Mouse (Mus musculus) megakaryocyte, embryonic 14.5 days (primary cell): ENCODE results near the gene Gja5. TPM values are rescaled to one million over a fixed set of nuclear protein-coding genes. Genes with fewer than 3 reads are reported as not detected.
A peak's percentile ranks its signal among the peaks of the same experiment; 100 is the strongest.

Source experiments
- H3K27me3 ChIP-seq: replicated peaks from 2 replicates; pipeline ENCODE3; 2012; ENCODE audit warnings: inconsistent platforms
- H3K36me3 ChIP-seq: replicated peaks from 2 replicates; pipeline ENCODE3; 2012; ENCODE audit warnings: low read length, inconsistent platforms, mixed read lengths
- H3K4me1 ChIP-seq: 2 replicates; pipeline ENCODE4 v1.6.1; 2012; ENCODE audit warnings: inconsistent platforms
- H3K4me3 ChIP-seq: replicated peaks from 2 replicates; pipeline ENCODE3; 2012; ENCODE audit warnings: moderate library complexity, mild to moderate bottlenecking, inconsistent platforms
- H3K9me3 ChIP-seq: 2 replicates; pipeline ENCODE4 v1.6.1; 2012; ENCODE audit warnings: inconsistent platforms
- FLI1 ChIP-seq: IDR thresholded peaks from 2 replicates; pipeline ENCODE4 v1.6.1; 2012; ENCODE audit warnings: low read length, inconsistent platforms, mixed read lengths
- GATA1 ChIP-seq: IDR thresholded peaks from 3 replicates; pipeline ENCODE4 v1.6.1; 2012; ENCODE audit warnings: mixed read lengths, low read length, inconsistent platforms, borderline replicate concordance
- polyA plus RNA-seq: library from polyadenylated mRNA; stranded (reverse); fragments of >175 nt; gene quantifications from 2 replicates; pipeline ENCODE4 v1.2.3, GENCODE M21; 2012; ENCODE audit warnings: low replicate concordance; ENCODE audit not compliant: insufficient read depth

The Gja5 gene
- polyA plus RNA-seq, result not detected in 2 replicates

- Histone ChIP-seq H3K36me3 (peaks cover 6% of the 10 kb centered on the region), H3K9me3 (no peaks in the 10 kb centered on the region), H3K27me3 (peaks cover 4% of the 10 kb centered on the region), H3K4me1 (peaks cover 45% of the 10 kb centered on the region), H3K4me3 (peak within 1 kb of the TSS; percentile 99)
- TF ChIP-seq GATA1 (no peak), FLI1 (no peak)
Observed at GRCm38 (mm10) chr3:96904393-96904792, at the start of gene Gja5. Gja5 (plus strand) TSS chr3:96904693.

GRCm38 (mm10) chr3:96855833-96856232 lies 48.7 kb upstream of the Gja5 start:
- H3K27me3 ChIP-seq, result peaks cover 10% of the 10 kb centered on the region
- H3K4me3 ChIP-seq, result no peak overlapping the region
- peaks cover 9% of the 10 kb centered on the region for H3K36me3 ChIP-seq
- no peaks in the 10 kb centered on the region for H3K9me3 ChIP-seq
- TF ChIP-seq FLI1, result no peak
- no peak for TF ChIP-seq GATA1
- no peaks in the 10 kb centered on the region for H3K4me1 ChIP-seq

GRCm38 (mm10) chr3:96860498-96860897 lies 44.0 kb upstream of the Gja5 start:
- TF ChIP-seq FLI1 (no peak), GATA1 (no peak)
- peaks cover 9% of the 10 kb centered on the region for H3K36me3 ChIP-seq

DNA sequence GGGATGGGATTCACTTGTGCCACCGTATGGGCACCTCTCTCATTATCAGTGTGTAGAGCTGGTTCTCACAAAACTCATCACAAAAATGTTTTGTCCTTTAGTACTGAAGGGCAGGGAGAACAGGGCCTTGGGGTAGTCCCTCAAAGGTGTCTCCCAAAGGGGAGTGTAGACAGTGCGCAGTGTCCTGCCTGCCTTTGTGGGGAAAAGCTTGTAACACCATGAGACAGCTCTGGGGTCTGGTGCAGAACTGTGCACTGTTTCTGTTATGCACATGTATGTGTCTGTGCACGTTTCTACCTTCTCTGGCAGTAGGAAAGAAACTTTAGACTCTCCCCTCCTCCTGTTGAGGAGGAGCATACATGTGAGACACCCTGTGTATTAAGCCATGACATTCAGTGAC lies 36.6 kb upstream of the Gja5 start:
- Histone ChIP-seq H3K4me3 (no peak overlapping the region), H3K36me3 (peaks cover 53% of the 10 kb centered on the region), H3K27me3 (no peaks in the 10 kb centered on the region), H3K4me1 (no peaks in the 10 kb centered on the region), H3K9me3 (no peaks in the 10 kb centered on the region)
- TF ChIP-seq GATA1 (no peak), FLI1 (no peak)

More at GRCm38 (mm10) chr3:96860498-96860897, 44.0 kb upstream of the Gja5 start:
- H3K4me3 ChIP-seq, result no peak overlapping the region
- H3K4me1 ChIP-seq, result no peaks in the 10 kb centered on the region
- no peaks in the 10 kb centered on the region for H3K27me3 ChIP-seq
- H3K9me3 ChIP-seq, result no peaks in the 10 kb centered on the region

DNA sequence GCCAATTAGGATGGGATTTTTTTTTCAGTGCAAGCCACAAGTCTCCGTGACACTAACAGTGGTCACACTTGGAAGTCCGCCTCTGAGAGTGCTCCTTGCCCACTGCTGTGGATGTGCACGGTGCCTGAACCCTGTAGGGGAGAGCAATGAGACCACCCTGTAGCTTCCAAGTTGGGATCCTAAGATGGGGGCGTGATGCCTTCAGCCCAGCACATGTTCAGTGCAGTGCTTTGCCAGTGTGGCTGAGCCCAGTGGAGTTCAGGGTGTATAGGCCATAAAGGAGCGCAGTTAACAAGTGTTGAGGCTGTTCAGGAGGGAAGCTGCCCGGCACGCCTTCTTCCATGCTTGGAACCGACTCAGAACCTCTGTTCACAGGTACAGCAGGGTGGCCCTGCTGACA lies 35.9 kb upstream of the Gja5 start:
- Histone ChIP-seq H3K4me3 (no peak overlapping the region), H3K4me1 (no peaks in the 10 kb centered on the region), H3K27me3 (no peaks in the 10 kb centered on the region), H3K9me3 (no peaks in the 10 kb centered on the region), H3K36me3 (peaks cover 60% of the 10 kb centered on the region)
- TF ChIP-seq FLI1, result no peak
- TF ChIP-seq GATA1, result no peak

- H3K36me3 ChIP-seq, result peaks cover 65% of the 10 kb centered on the region
- TF ChIP-seq FLI1 (no peak), GATA1 (no peak)
- H3K27me3 ChIP-seq, result no peaks in the 10 kb centered on the region
- H3K4me3 ChIP-seq, result no peak overlapping the region
- H3K9me3 ChIP-seq, result no peaks in the 10 kb centered on the region
- H3K4me1 ChIP-seq, result no peaks in the 10 kb centered on the region
Observed at GRCm38 (mm10) chr3:96869091-96869490, 35.4 kb upstream of the Gja5 start.

- no peaks in the 10 kb centered on the region for H3K27me3 ChIP-seq
- no peaks in the 10 kb centered on the region for H3K4me1 ChIP-seq
- no peaks in the 10 kb centered on the region for H3K9me3 ChIP-seq
- no peak overlapping the region for H3K4me3 ChIP-seq
- peaks cover 76% of the 10 kb centered on the region for H3K36me3 ChIP-seq
- no peak for TF ChIP-seq GATA1
- TF ChIP-seq FLI1, result no peak
Observed at GRCm38 (mm10) chr3:96870270-96870669, 34.2 kb upstream of the Gja5 start.

DNA sequence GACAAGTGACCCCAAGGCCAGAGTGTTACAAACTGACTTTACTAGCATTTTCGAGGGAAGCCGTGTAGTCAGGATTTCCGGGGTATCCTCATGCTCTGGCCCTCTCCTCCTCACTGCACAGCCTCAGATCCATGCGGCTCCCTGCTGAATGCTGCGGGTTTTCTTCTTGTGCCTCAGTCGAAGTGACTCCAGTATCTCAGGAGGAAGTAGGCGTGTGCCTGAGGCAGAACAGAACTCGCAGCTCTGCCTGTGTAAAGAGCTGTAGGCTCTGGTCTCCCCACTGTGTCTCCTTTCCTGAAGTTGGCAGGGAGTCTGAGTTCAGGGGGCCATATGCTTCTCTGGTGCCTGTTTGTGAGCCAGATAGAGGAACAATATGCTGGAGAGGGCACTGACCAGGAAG lies 33.4 kb upstream of the Gja5 start:
- Histone ChIP-seq H3K27me3 (no peaks in the 10 kb centered on the region), H3K4me3 (no peak overlapping the region), H3K9me3 (no peaks in the 10 kb centered on the region), H3K4me1 (no peaks in the 10 kb centered on the region), H3K36me3 (peaks cover 84% of the 10 kb centered on the region)
- TF ChIP-seq FLI1, result no peak
- TF ChIP-seq GATA1, result no peak

DNA sequence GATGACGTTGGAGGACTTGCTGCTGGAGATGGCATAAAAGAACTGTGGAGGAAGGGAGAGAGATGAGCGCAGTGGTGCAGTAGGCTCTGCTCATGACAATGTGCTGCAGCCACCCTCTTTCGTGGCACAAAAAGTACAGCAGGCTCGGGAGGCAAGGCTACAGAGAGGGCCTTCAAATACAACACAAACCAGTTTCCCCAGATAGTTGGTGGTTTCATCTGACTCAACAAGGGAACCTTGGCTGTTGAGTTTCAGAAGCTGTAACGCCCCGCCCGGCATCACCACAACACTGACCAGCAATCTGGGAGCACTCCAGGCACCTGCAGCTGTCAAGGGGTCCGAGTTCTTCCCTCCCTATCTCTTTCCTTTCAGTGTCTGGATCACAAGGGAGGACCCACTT lies 32.0 kb upstream of the Gja5 start:
- TF ChIP-seq FLI1, result no peak
- no peak for TF ChIP-seq GATA1
- H3K9me3 ChIP-seq, result no peaks in the 10 kb centered on the region
- H3K4me1 ChIP-seq, result no peaks in the 10 kb centered on the region
- peaks cover 97% of the 10 kb centered on the region for H3K36me3 ChIP-seq
- H3K27me3 ChIP-seq, result no peaks in the 10 kb centered on the region
- peak overlapping the region; percentile 10 for H3K4me3 ChIP-seq

GRCm38 (mm10) chr3:96874808-96875571 lies 29.5 kb upstream of the Gja5 start:
- no peaks in the 10 kb centered on the region for H3K27me3 ChIP-seq
- peaks cover 94% of the 10 kb centered on the region for H3K36me3 ChIP-seq
- no peaks in the 10 kb centered on the region for H3K4me1 ChIP-seq
- no peak overlapping the region for H3K4me3 ChIP-seq
- no peaks in the 10 kb centered on the region for H3K9me3 ChIP-seq
- TF ChIP-seq GATA1 (no peak), FLI1 (no peak)
